Mouse (Mus musculus) adrenal gland, adult (tissue): ENCODE results near the gene C3ar1.
A peak's percentile ranks its signal among the peaks of the same experiment; 100 is the strongest.

Experiments used
- DNase-seq, 2 experiments: peaks; one replicate each; pipeline ENCODE4 v3.0.0; 2022 to 2023; ENCODE audit warnings: low spot score in 1 of 2; ENCODE audit not compliant: inconsistent age in 2 of 2

Gene C3ar1

GRCm38 (mm10) chr6:122828086-122828485 lies 27.9 kb downstream of the C3ar1 start:
- peak in 1 of 2 experiments; percentile 66 for DNase-seq

DNA sequence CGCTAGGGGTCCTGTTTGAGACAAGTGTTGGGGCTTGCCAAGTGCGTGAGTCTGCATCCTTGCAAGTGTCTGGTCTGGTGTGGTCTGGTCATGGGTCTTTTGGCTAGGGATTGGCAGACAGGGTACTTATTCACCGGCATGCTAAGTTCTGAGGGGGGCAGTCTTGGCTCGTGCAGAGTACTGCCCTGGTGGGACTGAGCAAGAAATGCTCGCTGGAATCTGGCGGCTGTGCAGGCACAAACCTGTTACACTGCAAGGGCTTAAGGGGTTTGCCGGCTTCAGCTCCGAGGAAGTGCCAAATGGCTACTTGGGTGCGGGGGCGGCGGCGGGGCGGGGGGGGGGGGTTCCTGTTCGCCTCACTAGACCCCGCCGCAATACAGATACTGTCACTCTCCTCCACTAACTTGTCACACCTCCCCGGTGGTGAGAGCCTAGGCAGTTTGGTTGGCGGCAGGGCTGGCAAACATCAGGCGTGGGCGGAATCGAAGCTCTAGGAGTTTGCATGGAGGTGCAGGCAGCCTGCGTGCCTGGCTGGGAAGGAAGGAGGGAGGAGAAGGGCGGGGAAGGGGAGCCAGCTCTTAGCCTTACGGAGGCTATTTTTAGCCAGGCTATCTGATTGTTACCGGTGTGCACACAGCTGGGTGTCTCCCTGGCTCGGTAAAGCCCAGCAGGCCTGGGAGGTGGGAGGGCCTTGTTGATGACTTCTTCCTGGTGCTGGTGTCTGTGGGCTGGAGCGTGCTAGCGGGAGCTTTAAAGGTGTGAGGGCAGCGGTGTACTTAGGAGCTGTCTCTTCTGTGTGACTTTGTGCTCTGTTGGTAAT lies 29.8 kb downstream of the C3ar1 start:
- peak; percentile 72 to 84 for DNase-seq

- DNase-seq: no peak
These were observed 30.8 kb downstream of the C3ar1 start for GRCm38 (mm10) chr6:122825166-122825565.

DNA sequence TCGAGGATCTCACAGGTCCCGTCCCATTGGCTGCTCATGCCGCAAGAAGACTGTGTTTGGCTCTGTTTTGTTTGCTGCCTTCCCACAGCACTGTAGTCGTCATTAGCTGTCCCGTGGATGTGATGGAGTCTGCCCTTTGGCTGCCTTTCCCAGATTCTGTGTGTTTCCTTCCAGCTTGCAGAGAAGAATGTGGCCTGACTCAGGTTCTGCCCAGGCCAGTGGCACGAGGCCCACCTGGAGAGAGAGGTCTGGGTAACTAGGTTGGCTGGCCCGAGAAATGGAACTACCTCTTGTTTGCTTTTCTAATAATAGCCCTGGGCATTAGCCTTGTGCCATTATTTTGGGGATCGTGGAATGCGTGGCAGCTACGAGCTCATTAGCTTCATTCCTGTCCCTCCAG lies 31.9 kb downstream of the C3ar1 start:
- DNase-seq: no peak

DNA sequence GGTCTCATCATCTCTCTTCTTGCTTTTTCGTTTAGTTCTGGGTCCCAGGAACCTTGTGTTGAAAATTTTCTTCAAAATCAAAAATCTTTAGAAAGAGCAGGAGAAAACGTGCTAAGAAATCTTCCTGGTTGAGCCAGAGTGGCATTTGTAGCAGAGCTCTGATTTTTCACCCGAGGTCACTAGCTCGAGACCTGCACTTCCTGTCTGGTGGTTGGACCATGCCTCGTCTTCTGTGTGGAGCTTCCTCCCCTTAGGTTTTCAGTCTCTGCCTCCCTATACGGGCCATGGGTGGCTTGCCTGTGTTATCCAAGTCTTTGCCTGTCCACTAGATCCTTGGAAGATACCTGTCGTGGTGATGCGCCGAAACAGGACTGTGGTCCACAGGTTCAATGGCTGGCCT lies 34.1 kb downstream of the C3ar1 start:
- no peak for DNase-seq

GRCm38 (mm10) chr6:122820799-122821650 lies 34.9 kb downstream of the C3ar1 start:
- peak in 1 of 2 experiments; percentile 47 for DNase-seq

GRCm38 (mm10) chr6:122820071-122820798 lies 35.7 kb downstream of the C3ar1 start:
- peak; percentile 57 to 82 for DNase-seq

- DNase-seq: peak; percentile 85 to 94
These were observed 36.5 kb downstream of the C3ar1 start, which contains the start of gene Foxj2 for GRCm38 (mm10) chr6:122819306-122820070. Gene Foxj2, plus strand, starts transcription at chr6:122819914.

DNA sequence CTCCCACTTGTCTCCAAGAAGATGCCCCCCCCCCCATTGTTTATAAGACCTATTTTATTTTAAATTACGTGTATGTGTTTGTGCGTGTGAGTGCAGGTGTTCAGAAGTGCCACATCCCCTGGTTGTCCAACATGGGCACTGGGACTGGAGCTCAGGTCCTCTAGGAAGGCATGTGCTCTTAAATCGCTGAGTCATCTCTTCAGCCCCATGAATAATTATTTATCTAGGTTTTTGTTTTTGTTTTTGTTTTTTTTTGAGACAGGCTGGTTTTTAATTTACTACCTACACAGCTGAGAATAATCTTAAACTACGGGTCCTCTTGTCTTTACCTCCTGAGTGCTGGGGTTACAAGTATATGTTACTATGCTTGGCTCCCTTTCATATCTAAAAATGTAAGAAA lies 42.3 kb downstream of the C3ar1 start:
- no peak for DNase-seq

DNA sequence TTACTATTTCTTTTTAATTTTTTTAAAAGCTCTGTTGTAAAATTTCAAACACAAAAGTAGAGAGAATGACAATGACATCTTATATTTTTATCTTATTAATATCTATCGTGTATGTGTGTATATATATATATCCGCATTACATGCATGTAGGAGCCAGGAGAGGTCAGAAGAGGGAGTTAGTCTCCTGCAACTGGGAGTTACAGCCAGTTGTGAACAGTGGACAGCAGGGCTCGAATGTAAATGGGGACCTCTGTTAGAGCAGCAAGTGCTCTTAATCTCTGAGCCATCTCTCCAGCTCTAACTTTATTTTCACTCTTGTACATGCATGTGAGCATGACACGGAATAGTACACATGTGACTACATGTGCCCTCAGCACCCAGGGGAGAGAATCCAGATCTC lies 43.2 kb downstream of the C3ar1 start:
- DNase-seq: no peak

DNA sequence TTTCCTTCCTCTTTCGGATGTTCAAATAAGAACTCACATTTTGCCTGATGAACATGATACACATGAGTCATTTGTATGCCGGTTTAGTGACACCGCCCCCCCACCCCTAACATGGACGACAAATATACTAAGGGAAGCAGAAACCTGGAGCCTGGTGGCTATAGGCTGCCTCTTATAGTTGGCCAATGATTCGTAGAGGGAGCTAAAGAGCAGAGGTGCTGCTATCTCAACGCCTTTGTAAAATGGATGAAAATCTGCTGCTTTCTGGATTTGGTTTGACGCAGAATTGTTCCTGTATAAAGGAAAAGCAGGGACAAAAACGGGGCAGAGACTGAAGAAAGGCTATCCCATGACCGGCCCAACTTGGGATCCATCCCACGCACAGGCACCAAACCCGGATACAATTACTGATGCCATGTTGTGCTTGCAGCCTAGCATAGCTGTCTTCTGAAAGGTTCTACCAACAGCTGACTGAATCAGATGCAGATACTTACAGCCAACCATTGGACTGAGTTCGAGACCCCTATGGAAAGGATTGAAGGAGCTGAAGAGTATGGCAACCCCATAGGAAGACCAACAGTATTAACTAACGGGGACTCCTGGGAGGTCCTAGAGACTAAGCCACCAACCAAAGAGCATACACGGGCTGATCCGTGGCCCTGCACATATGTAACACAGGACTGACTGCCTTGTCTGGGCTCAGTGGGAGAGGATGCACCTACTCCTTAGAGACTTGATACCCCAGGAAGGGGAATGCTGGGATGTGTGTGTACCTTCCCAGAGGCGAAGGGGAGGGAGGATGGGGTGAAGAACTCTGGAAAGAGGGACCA lies 44.0 kb downstream of the C3ar1 start:
- DNase-seq: peak; percentile 47 to 82

DNA sequence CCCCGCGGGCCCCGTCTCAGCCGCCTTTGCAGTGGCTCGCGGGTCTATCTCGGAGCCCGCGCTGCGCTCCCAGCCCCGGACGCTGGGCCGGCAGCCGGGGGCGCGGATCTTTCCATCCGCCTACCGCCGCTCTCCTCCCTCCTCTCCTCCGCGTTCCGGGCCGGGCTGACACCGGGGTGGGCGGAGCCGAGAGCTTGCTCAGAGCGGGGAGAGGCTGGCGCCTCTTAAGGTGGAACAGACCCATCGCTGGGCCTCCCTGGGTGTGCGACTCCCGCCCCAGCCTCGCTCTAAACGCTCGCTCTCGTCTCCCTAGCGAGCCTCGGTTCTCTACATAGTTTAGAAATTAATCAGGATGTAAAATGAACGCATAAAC lies 44.7 kb downstream of the C3ar1 start:
- peak; percentile 96 to 98 for DNase-seq

DNA sequence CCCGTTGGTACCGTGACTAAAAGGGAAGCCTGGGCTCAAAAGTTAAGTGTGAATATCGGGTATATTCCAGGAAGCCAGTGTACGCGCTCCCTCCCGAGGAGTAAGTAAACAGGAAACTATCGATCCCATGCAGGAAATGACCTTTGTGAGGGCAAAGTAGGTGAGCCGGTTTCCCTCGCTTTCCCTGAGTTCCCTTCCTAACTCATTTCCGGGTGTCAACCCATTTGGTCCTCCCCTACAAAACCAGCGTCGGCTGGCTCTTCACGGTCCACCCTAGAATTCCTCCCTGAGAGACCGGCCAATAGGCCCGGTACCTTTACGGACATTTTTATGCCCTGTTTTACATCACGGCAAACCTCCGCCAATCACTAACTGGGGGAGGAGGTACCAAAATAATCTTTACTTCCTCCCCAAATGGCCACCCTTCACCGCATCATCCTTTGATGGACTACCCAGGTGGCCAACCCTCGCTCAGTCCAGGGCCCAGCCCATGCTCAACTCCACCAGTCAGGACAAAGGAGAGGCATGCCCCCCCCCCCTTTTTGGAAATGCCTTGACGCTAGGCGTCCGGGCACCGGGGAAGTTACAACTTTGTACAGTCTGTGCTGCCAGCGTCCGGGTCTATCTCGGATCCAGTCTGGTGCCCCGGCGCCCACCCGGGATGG lies 45.2 kb downstream of the C3ar1 start:
- peak; percentile 98 for DNase-seq

DNA sequence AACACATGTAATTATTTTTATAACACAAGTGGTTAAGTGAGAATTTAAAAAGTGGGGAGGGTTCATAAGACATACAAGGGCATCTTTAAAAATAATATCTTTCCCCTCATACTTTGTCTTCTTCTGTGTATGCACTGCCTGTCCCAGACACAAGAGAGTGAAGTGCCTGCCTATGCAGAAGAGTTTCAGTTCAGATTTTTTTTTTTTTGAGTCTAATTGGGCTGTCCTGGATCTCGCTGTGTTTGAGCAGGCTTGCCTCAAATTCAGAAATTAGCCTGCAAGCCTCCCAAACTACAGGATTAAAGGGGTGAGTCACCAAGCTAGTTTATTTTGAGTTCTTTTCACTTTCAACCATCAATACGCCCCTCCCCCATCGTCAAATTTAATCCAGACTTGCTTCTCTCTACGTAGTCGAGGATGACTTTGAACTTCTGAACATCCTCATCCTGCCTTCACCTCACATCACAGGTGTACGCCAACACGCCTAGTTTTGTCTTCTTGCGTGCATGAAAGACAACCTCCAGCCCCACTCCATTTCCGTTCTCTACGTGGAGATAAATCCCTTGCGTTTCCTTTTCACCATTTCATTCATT lies 45.8 kb downstream of the C3ar1 start:
- DNase-seq: no peak

DNA sequence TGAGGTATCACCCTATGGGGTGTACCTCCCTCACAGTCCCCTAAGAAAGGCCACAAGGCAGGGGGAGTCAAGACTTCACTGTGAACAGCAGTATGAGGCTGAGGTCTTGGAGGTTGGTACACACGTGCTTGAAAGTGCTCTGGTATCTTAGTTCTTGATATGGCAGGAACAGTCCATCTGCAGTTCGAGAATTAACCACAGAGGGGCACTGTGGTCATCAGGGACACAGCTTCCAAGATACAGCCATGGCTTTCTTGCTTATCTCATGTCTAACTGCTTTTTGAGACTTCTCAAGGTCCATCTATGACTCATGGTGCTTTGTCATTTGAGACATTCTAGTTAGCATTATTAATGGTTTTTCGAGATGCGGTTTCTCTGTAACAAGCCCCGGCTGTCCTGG lies 51.5 kb downstream of the C3ar1 start:
- peak; percentile 86 to 96 for DNase-seq

GRCm38 (mm10) chr6:122801801-122802514 lies 54.0 kb downstream of the C3ar1 start:
- DNase-seq: peak in 1 of 2 experiments; percentile 48

- peak; percentile 69 to 83 for DNase-seq
These were observed 54.6 kb downstream of the C3ar1 start, which contains the start of gene Slc2a3 for GRCm38 (mm10) chr6:122801301-122801800. Gene Slc2a3, minus strand, starts transcription at chr6:122801640.
